Comparison of ENCODE assay signal across 7 mouse cellular contexts in the genomic region with DNA sequence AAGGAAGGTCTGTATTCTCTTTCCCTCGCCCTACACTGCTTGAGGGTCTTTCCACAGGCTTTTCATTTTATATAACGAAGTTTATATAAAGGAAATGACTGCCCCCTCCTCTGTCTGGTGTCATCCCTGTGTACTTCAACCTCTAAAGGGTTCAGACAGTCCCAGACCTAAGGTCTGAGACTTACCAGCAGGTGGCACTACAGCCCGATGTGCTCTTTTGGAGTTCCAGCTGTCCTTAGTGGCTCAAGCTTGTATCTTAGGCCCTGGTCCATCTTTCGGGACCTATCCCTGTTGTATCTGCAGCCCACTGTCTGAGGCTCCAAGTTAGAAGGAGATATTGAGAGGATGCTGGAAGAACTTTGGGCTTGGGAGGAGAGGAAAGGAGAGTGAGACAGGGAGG. TPM values are rescaled to one million over a fixed set of nuclear protein-coding genes. Genes with fewer than 3 reads are reported as not detected.
DNase-seq lines count a peak whose midpoint lies in the region; ATAC-seq and TF ChIP-seq lines count a peak whose summit lies in the region.

No protein-coding gene starts in this region.

- no peaks in the 10 kb centered on the region for H3K36me3 ChIP-seq in liver, adult 2 months (ENCODE audit: control insufficient read depth, insufficient read depth, low read length)
- H3K36me3 ChIP-seq in liver, embryonic 11.5 days (ENCODE audit: control insufficient read depth, insufficient read depth, low read length) = no peaks in the 10 kb centered on the region
- no peaks in the 10 kb centered on the region for H3K36me3 ChIP-seq in liver, embryonic 14.5 days (replicated peaks; ENCODE audit: control insufficient read depth, insufficient read depth, low read depth)

- H3K79me2 ChIP-seq in liver, adult 2 months (ENCODE audit: control insufficient read depth, insufficient read depth, low read length) = no peaks in the 10 kb centered on the region

- no peak overlapping the region for H3K9ac ChIP-seq in liver, adult 2 months (ENCODE audit: low read depth, low read length)
- H3K9ac ChIP-seq in liver, embryonic 11.5 days (ENCODE audit: low read depth, low read length) = no peak overlapping the region
- H3K9ac ChIP-seq in liver, embryonic 14.5 days (replicated peaks) = no peak overlapping the region

- TF ChIP-seq POLR2A in liver, adult 2 months (IDR thresholded peaks at IDR 0.05; ENCODE audit: extremely low read depth, insufficient read depth, low read length) = no peak

- H3K4me1 ChIP-seq in liver, adult 2 months (ENCODE audit: control insufficient read depth, insufficient read depth, low read length) = no peaks in the 10 kb centered on the region
- H3K4me1 ChIP-seq in liver, embryonic 11.5 days (replicated peaks; ENCODE audit: control insufficient read depth, insufficient read depth, low read length) = no peaks in the 10 kb centered on the region
- H3K4me1 ChIP-seq in liver, embryonic 14.5 days (replicated peaks; ENCODE audit: control insufficient read depth in 2 of 2, insufficient read depth in 2 of 2, low read length in 1 of 2) = no peaks in the 10 kb centered on the region

- H3K4me3 ChIP-seq in liver, adult 2 months (ENCODE audit: insufficient read depth, low read depth, low read length) = no peak overlapping the region
- H3K4me3 ChIP-seq in liver, embryonic 11.5 days (ENCODE audit: low read depth, low read length) = no peak overlapping the region
- H3K4me3 ChIP-seq in liver, embryonic 14.5 days (ENCODE audit: insufficient read depth in 1 of 2, low read depth in 2 of 2, low read length in 2 of 2) = no peak overlapping the region

- no peak overlapping the region for H3K27ac ChIP-seq in liver, adult 2 months (replicated peaks; ENCODE audit: insufficient read depth, low read depth, low read length)
- no peak overlapping the region for H3K27ac ChIP-seq in liver, embryonic 11.5 days (ENCODE audit: low read depth, low read length)
- H3K27ac ChIP-seq in liver, embryonic 14.5 days = no peak overlapping the region

- WGBS in liver, adult 2 months = 16% methylated on average over 4 of the region's 4 CpGs
- 25% methylated on average over 4 of the region's 4 CpGs for WGBS in liver, embryonic 11.5 days
- WGBS in liver, embryonic 14.5 days (ENCODE audit: insufficient replicate concordance) = 24% methylated on average over 4 of the region's 4 CpGs

- peak; percentile 26 for DNase-seq in liver, adult 2 months (ENCODE audit: extremely low read depth, low read depth, low spot score)
- no peak for DNase-seq in liver, embryonic 11.5 days (ENCODE audit: low spot score)
- DNase-seq in adrenal gland, adult (ENCODE audit: inconsistent age in 2 of 2, low spot score in 1 of 2) = peak; percentile 56 to 84
- peak; percentile 40 for DNase-seq in induced T-regulatory cell, adult 2 months (ENCODE audit: low read depth)
- peak in 1 of 3 experiments; percentile 2 for DNase-seq in liver, embryonic 14.5 days (ENCODE audit: low read depth in 3 of 3, low spot score in 3 of 3)
- peak; percentile 45 for DNase-seq in right cerebral cortex, postnatal 25 days

- H3K4me2 ChIP-seq in liver, embryonic 11.5 days = no peak overlapping the region
- no peak overlapping the region for H3K4me2 ChIP-seq in liver, embryonic 14.5 days (ENCODE audit: low read depth)

- no peak for TF ChIP-seq EP300 in liver, embryonic 14.5 days (IDR thresholded peaks at IDR 0.05; ENCODE audit: low read depth)

- TF ChIP-seq CTCF in liver, adult 2 months (IDR thresholded peaks at IDR 0.05; ENCODE audit: low read depth, low read length) = peak; percentile 67; the same call in 1 of the 2 replicates
- peak; percentile 70 for TF ChIP-seq CTCF in liver, embryonic 14.5 days (IDR thresholded peaks at IDR 0.05; ENCODE audit: low read depth)

- H3K9me3 ChIP-seq in liver, embryonic 11.5 days (ENCODE audit: control insufficient read depth, low read length) = no peaks in the 10 kb centered on the region
- no peaks in the 10 kb centered on the region for H3K9me3 ChIP-seq in liver, embryonic 14.5 days (ENCODE audit: control insufficient read depth, low read length)

- H3K27me3 ChIP-seq in liver, adult 2 months (ENCODE audit: control insufficient read depth, insufficient read depth, low read length) = no peaks in the 10 kb centered on the region
- no peaks in the 10 kb centered on the region for H3K27me3 ChIP-seq in liver, embryonic 11.5 days (replicated peaks; ENCODE audit: control insufficient read depth, insufficient read depth, low read length)
- no peaks in the 10 kb centered on the region for H3K27me3 ChIP-seq in liver, embryonic 14.5 days (ENCODE audit: control insufficient read depth, insufficient read depth, low read length)

- no peak for ATAC-seq in liver, embryonic 11.5 days (replicated peaks; ENCODE audit: low FRiP score)
- ATAC-seq in common myeloid progenitor, adult 5-6 weeks (replicated peaks; ENCODE audit: low read depth, poor library complexity, severe bottlenecking) = 0 out of 2 replicates have a peak, but pooled peaks have one; percentile 39
- no peak for ATAC-seq in liver, embryonic 14.5 days (ENCODE audit: insufficient read depth)

RNA-seq across cellular contexts. Expression of a gene that starts 48.3 kb away (rescaled TPM):
- total RNA-seq in liver, adult 2 months (2014; rRNA removed) = not detected in 2 replicates
- not detected in 2 replicates for polyA plus RNA-seq in liver, adult 2 months (2012; rRNA removed)
- polyA plus RNA-seq in liver, embryonic 11.5 days (2014; fragmentation: Nextera tagmentation; extraction: Ambion mirVana) = not detected in 2 replicates
- total RNA-seq in common myeloid progenitor, adult 5-6 weeks (2017) = not detected in 2 replicates
- not detected in 2 replicates for polyA plus RNA-seq in liver, embryonic 14.5 days (2012; rRNA removed)
- 0.11 TPM in 1 of 2 replicates, not detected in the other for polyA plus RNA-seq in liver, embryonic 14.5 days (2014; fragmentation: Nextera tagmentation; extraction: Ambion mirVana)
